15 mouse cellular contexts compared by ENCODE assay signal in the genomic region with DNA sequence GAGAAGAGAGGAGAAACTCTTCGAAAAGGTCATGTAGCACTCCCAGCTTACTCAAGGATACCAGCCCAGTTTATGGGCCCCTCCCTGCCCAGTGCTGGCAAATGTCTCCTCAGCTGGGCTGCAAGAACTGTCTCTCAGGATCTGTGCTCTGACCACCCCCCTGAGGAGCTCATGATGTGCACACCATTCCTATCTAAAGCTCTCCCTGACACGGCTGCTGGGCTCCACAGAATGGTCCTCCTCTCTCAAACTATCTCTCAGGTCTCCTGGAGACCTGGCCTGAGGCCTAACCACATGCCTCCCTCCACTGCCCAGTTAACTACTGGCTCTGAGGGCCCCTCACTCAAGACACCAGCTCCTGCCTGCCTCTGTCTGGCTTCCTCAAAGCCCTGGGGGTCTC. TPM values are rescaled to one million over a fixed set of nuclear protein-coding genes. Genes with fewer than 3 reads are reported as not detected.
DNase-seq lines count a peak whose midpoint lies in the region; ATAC-seq lines count a peak whose summit lies in the region.
"Had no signal": no experiment of that assay in that cellular context is flagged by ENCODE, and none has a peak within 500 bp of the region (broad histone marks: within the 10 kb centered on the region; RNA-seq: fewer than 3 reads in every experiment).

No protein-coding gene starts in this region.

- peak; percentile 95 for DNase-seq in heart, adult 11 months
- DNase-seq in heart, postnatal 10 days: no peak
- no peak for DNase-seq in embryonic facial prominence, embryonic 10.5 days (ENCODE audit: low spot score)
- DNase-seq in spleen, adult 12 weeks (ENCODE audit: low spot score): no peak
- no peak for DNase-seq in spleen, postnatal 4 days (ENCODE audit: low spot score in 2 of 2)
- DNase-seq: B cell, adult 2 months; liver; midbrain, embryonic 14.5 days; right cerebral cortex, postnatal 14 days; thymus, adult 18-20 months had no signal

- H3K9ac ChIP-seq in intestine, embryonic 16.5 days (ENCODE audit: low read depth, low read length): 0 out of 2 replicates have a peak overlapping the region, but pooled peaks have one; percentile 1
- no peak overlapping the region for H3K9ac ChIP-seq in intestine, embryonic 15.5 days
- H3K9ac ChIP-seq in limb, embryonic 12.5 days (replicated peaks): no peak overlapping the region
- H3K9ac ChIP-seq: forebrain, embryonic 13.5 days had no signal

- H3K4me2 ChIP-seq in intestine, embryonic 16.5 days (ENCODE audit: low read depth, low read length): no peak overlapping the region
- H3K4me2 ChIP-seq in intestine, embryonic 15.5 days (replicated peaks): no peak overlapping the region
- no peak overlapping the region for H3K4me2 ChIP-seq in limb, embryonic 12.5 days
- H3K4me2 ChIP-seq: forebrain, embryonic 13.5 days had no signal

- H3K27me3 ChIP-seq in intestine, embryonic 16.5 days (replicated peaks; ENCODE audit: control insufficient read depth, insufficient read depth, low read length): no peaks in the 10 kb centered on the region
- H3K27me3 ChIP-seq in intestine, embryonic 15.5 days (replicated peaks): no peaks in the 10 kb centered on the region
- no peaks in the 10 kb centered on the region; the same call in 1 of the 2 replicates for H3K27me3 ChIP-seq in embryonic facial prominence, embryonic 10.5 days (replicated peaks; ENCODE audit: low read depth, poor library complexity, severe bottlenecking)
- H3K27me3 ChIP-seq in limb, embryonic 12.5 days: no peaks in the 10 kb centered on the region
- H3K27me3 ChIP-seq: forebrain, embryonic 13.5 days; Patski had no signal

- peaks cover 32% of the 10 kb centered on the region for H3K4me1 ChIP-seq in intestine, embryonic 16.5 days (ENCODE audit: control insufficient read depth, insufficient read depth, low read length)
- peaks cover 39% of the 10 kb centered on the region for H3K4me1 ChIP-seq in intestine, embryonic 15.5 days (replicated peaks)
- peaks cover 76% of the 10 kb centered on the region for H3K4me1 ChIP-seq in embryonic facial prominence, embryonic 10.5 days
- H3K4me1 ChIP-seq in limb, embryonic 12.5 days (replicated peaks): peaks cover 79% of the 10 kb centered on the region

- no peaks in the 10 kb centered on the region for H3K36me3 ChIP-seq in intestine, embryonic 16.5 days (ENCODE audit: control insufficient read depth, insufficient read depth, low read length)
- H3K36me3 ChIP-seq in intestine, embryonic 15.5 days: no peaks in the 10 kb centered on the region
- no peaks in the 10 kb centered on the region for H3K36me3 ChIP-seq in embryonic facial prominence, embryonic 10.5 days (replicated peaks)
- H3K36me3 ChIP-seq in limb, embryonic 12.5 days: no peaks in the 10 kb centered on the region

- 67% methylated on average over 2 of the region's 2 CpGs for WGBS in intestine, embryonic 16.5 days
- 55% methylated on average over 2 of the region's 2 CpGs for WGBS in intestine, embryonic 15.5 days
- 76% methylated on average over 2 of the region's 2 CpGs for WGBS in embryonic facial prominence, embryonic 10.5 days
- WGBS in limb, embryonic 12.5 days: 77% methylated on average over 2 of the region's 2 CpGs

- no peak for ATAC-seq in intestine, embryonic 16.5 days
- no peak for ATAC-seq in intestine, embryonic 15.5 days
- ATAC-seq in limb, embryonic 12.5 days (ENCODE audit: insufficient number of reproducible peaks, insufficient read depth, low FRiP score, low TSS enrichment, low read depth): no peak
- ATAC-seq: forebrain, embryonic 13.5 days; Patski had no signal

- H3K9me3 ChIP-seq in intestine, embryonic 16.5 days (ENCODE audit: control insufficient read depth, low read length): no peaks in the 10 kb centered on the region
- no peaks in the 10 kb centered on the region for H3K9me3 ChIP-seq in intestine, embryonic 15.5 days
- no peaks in the 10 kb centered on the region for H3K9me3 ChIP-seq in embryonic facial prominence, embryonic 10.5 days
- no peaks in the 10 kb centered on the region for H3K9me3 ChIP-seq in limb, embryonic 12.5 days
- H3K9me3 ChIP-seq: forebrain, embryonic 13.5 days had no signal

- intact Hi-C loops in heart, postnatal 10 days (cut with DNase I): no loop called here

- peak overlapping the region; percentile 13; the same call in 1 of the 2 replicates for H3K27ac ChIP-seq in intestine, embryonic 16.5 days (ENCODE audit: low read length)
- no peak overlapping the region for H3K27ac ChIP-seq in intestine, embryonic 15.5 days
- H3K27ac ChIP-seq in embryonic facial prominence, embryonic 10.5 days (replicated peaks): peak overlapping the region; percentile 57
- peak overlapping the region; percentile 82 for H3K27ac ChIP-seq in limb, embryonic 12.5 days
- H3K27ac ChIP-seq: forebrain, embryonic 13.5 days had no signal

- H3K4me3 ChIP-seq in intestine, embryonic 16.5 days (ENCODE audit: low read length): no peak overlapping the region
- H3K4me3 ChIP-seq in intestine, embryonic 15.5 days (replicated peaks): no peak overlapping the region
- no peak overlapping the region for H3K4me3 ChIP-seq in embryonic facial prominence, embryonic 10.5 days
- H3K4me3 ChIP-seq in limb, embryonic 12.5 days (replicated peaks): no peak overlapping the region
- H3K4me3 ChIP-seq: forebrain, embryonic 13.5 days had no signal

RNA-seq across cellular contexts. Expression of a gene that starts 53.8 kb away (rescaled TPM):
- total RNA-seq in heart, postnatal 10 days (2021): 1 to 10 TPM; 2.8 to 3.8 TPM
- 3.6 and 4.3 TPM in 2 replicates for polyA plus RNA-seq in intestine, embryonic 16.5 days (2015; fragmentation: Nextera tagmentation; extraction: Ambion mirVana)
- 3.0 and 3.9 TPM in 2 replicates for polyA plus RNA-seq in intestine, embryonic 15.5 days (2015; fragmentation: Nextera tagmentation; extraction: Ambion mirVana)
- polyA plus RNA-seq in embryonic facial prominence, embryonic 10.5 days (2016; fragmentation: Nextera tagmentation; extraction: Ambion mirVana): 4.3 and 5.4 TPM in 2 replicates
- polyA plus RNA-seq in limb, embryonic 12.5 days (2016; fragmentation: Nextera tagmentation; extraction: Ambion mirVana): 5.2 and 6.9 TPM in 2 replicates

RNA-seq across cellular contexts. Expression of a gene that starts 54.0 kb away (rescaled TPM):
- 10 to 100 TPM; 71.8 to 77.3 TPM for total RNA-seq in heart, postnatal 10 days (2021)
- polyA plus RNA-seq in intestine, embryonic 16.5 days (2015; fragmentation: Nextera tagmentation; extraction: Ambion mirVana): 211 and 216 TPM in 2 replicates
- polyA plus RNA-seq in intestine, embryonic 15.5 days (2015; fragmentation: Nextera tagmentation; extraction: Ambion mirVana): 194 and 205 TPM in 2 replicates
- polyA plus RNA-seq in embryonic facial prominence, embryonic 10.5 days (2016; fragmentation: Nextera tagmentation; extraction: Ambion mirVana): 128 and 134 TPM in 2 replicates
- polyA plus RNA-seq in limb, embryonic 12.5 days (2016; fragmentation: Nextera tagmentation; extraction: Ambion mirVana): 136 and 141 TPM in 2 replicates
